Mouse (Mus musculus) MEL (cell line): Measurements from ENCODE around the gene Fam177a. TPM values are rescaled to one million over a fixed set of nuclear protein-coding genes. Genes with fewer than 3 reads are reported as not detected.
"Not testable (repeated sequence)": the region's sequence is repeated elsewhere in the genome, so short reads cannot be mapped to it uniquely, and the experiment has no call there.

ENCODE experiments used
- DNase-seq: peaks from one replicate; pipeline ENCODE4 v3.0.0; 2011; ENCODE audit warnings: low read depth, low spot score
- H3K27ac ChIP-seq: 2 replicates; pipeline ENCODE4 v1.5.1; 2012; ENCODE audit warnings: low read depth, mild to moderate bottlenecking, control low read depth, low read length, moderate library complexity; ENCODE audit not compliant: control insufficient read depth
- H3K27me3 ChIP-seq, 2 experiments: fragments of 150-350 bp in 1 of 2; sonication (generic) in 1 of 2; 2 replicates each; pipeline ENCODE4 v1.6.1; 2012; ENCODE audit warnings: low read length in 2 of 2, mild to moderate bottlenecking in 2 of 2, improper control_type of control experiment in 1 of 2, moderate library complexity in 1 of 2; ENCODE audit not compliant: insufficient read depth in 2 of 2, control insufficient read depth in 1 of 2
- H3K36me3 ChIP-seq, 2 experiments: 2 replicates each; pipeline ENCODE4 v1.6.1; 2012 to 2014; ENCODE audit warnings: low read length in 2 of 2, improper control_type of control experiment in 1 of 2, inconsistent platforms in 1 of 2, mild to moderate bottlenecking in 1 of 2; ENCODE audit not compliant: insufficient read depth in 2 of 2, control insufficient read depth in 1 of 2
- H3K4me1 ChIP-seq, 2 experiments: fragments of 150-350 bp in 1 of 2; sonication (generic) in 1 of 2; 2 replicates each; pipeline ENCODE4 v1.6.1; 2012; ENCODE audit warnings: low read length in 2 of 2, improper control_type of control experiment in 1 of 2, mild to moderate bottlenecking in 1 of 2; ENCODE audit not compliant: insufficient read depth in 2 of 2, control insufficient read depth in 1 of 2
- H3K4me3 ChIP-seq, 2 experiments: fragments of 150-350 bp in 1 of 2; sonication (generic) in 1 of 2; 2 replicates each; pipeline ENCODE4 v1.5.1; 2012; ENCODE audit warnings: low read depth in 2 of 2, low read length in 2 of 2, mild to moderate bottlenecking in 2 of 2, moderate library complexity in 2 of 2, control low read depth in 1 of 2, improper control_type of control experiment in 1 of 2; ENCODE audit not compliant: control insufficient read depth in 1 of 2, insufficient read depth in 1 of 2
- H3K79me2 ChIP-seq: 2 replicates; pipeline ENCODE4 v1.6.1; 2012; ENCODE audit warnings: mild to moderate bottlenecking, low read length, moderate library complexity; ENCODE audit not compliant: control insufficient read depth, poor library complexity, insufficient read depth
- H3K9ac ChIP-seq: 2 replicates; pipeline ENCODE4 v1.6.1; 2012; ENCODE audit warnings: low read depth, mild to moderate bottlenecking, control low read depth, low read length, moderate library complexity; ENCODE audit not compliant: control insufficient read depth, poor library complexity, severe bottlenecking
- H3K9me3 ChIP-seq: fragments of 150-350 bp; sonication (generic); replicated peaks from 2 replicates; pipeline ENCODE4 v1.6.1; 2012; ENCODE audit warnings: mild to moderate bottlenecking, low read length, improper control_type of control experiment, moderate library complexity; ENCODE audit not compliant: insufficient read depth
- CTCF ChIP-seq, 3 experiments: IDR thresholded peaks in 2 of 3; conservative IDR thresholded peaks in 1 of 3; 2 replicates each; pipeline ENCODE4 v1.5.1; 2011 to 2012; ENCODE audit warnings: low read length in 3 of 3, low read depth in 2 of 3, mild to moderate bottlenecking in 2 of 3, improper control_type of control experiment in 1 of 3, inconsistent platforms in 1 of 3, mixed read lengths in 1 of 3, moderate library complexity in 1 of 3; ENCODE audit not compliant: control insufficient read depth in 1 of 3, insufficient read depth in 1 of 3, poor library complexity in 1 of 3, severe bottlenecking in 1 of 3
- E2F4 ChIP-seq: IDR thresholded peaks from 2 replicates; pipeline ENCODE4 v1.6.1; 2011; ENCODE audit warnings: low read depth, low read length, improper control_type of control experiment, borderline replicate concordance
- MXI1 ChIP-seq: IDR thresholded peaks from 2 replicates; pipeline ENCODE4 v1.6.1; 2011; ENCODE audit warnings: mild to moderate bottlenecking, low read depth, low read length, improper control_type of control experiment
- MYC ChIP-seq: IDR thresholded peaks from 2 replicates; pipeline ENCODE4 v1.6.1; 2011; ENCODE audit warnings: low read depth, mild to moderate bottlenecking, low read length, improper control_type of control experiment, moderate library complexity
- NRF1 ChIP-seq: IDR thresholded peaks from 2 replicates; pipeline ENCODE4 v1.6.1; 2014; ENCODE audit warnings: low read depth, mild to moderate bottlenecking, inconsistent platforms, low read length, improper control_type of control experiment, moderate library complexity; ENCODE audit not compliant: poor library complexity, insufficient read depth, severe bottlenecking
- POLR2AphosphoS2 ChIP-seq: IDR thresholded peaks from 2 replicates; pipeline ENCODE4 v1.6.1; 2011; ENCODE audit warnings: low read length, improper control_type of control experiment
- RAD21 ChIP-seq: IDR thresholded peaks from 2 replicates; pipeline ENCODE4 v1.6.1; 2011; ENCODE audit warnings: mild to moderate bottlenecking, low read depth, low read length, improper control_type of control experiment
- SMC3 ChIP-seq: IDR thresholded peaks from 2 replicates; pipeline ENCODE4 v1.6.1; 2011; ENCODE audit warnings: low read depth, low read length, improper control_type of control experiment
- ZC3H11A ChIP-seq: IDR thresholded peaks from 2 replicates; pipeline ENCODE4 v1.6.1; 2012; ENCODE audit warnings: low read depth, mild to moderate bottlenecking, inconsistent platforms, low read length, improper control_type of control experiment
- polyA plus RNA-seq, 2 experiments: library from polyadenylated mRNA; stranded (reverse) in 1 of 2; unstranded in 1 of 2; fragments of >175 nt in 1 of 2; fragments of >200 nt in 1 of 2; gene quantifications; 2 replicates each; pipeline versions ENCODE4 v1.2.1 to v1.2.4; 2012; ENCODE audit warnings: low replicate concordance in 2 of 2, low read depth in 1 of 2; ENCODE audit not compliant: insufficient read length in 2 of 2, insufficient read depth in 1 of 2, missing spikeins in 1 of 2
- total RNA-seq: library from RNA; depleted of rRNA; stranded (reverse); fragments of 300-350 nt; gene quantifications from 2 replicates; pipeline ENCODE4 v1.2.3, GENCODE M21; 2012; rRNA removed

Fam177a gene
- 6.0 and 6.4 TPM in 2 replicates for total RNA-seq
- polyA plus RNA-seq, result not detected

GRCm38 (mm10) chr12:55124242-55124641, at the start of gene Fam177a:
Fam177a (plus strand) TSS chr12:55124469.
- not testable (repeated sequence) for H3K4me3 ChIP-seq, H3K79me2 ChIP-seq, DNase-seq, H3K9me3 ChIP-seq, H3K9ac ChIP-seq, H3K27ac ChIP-seq, H3K4me1 ChIP-seq, H3K27me3 ChIP-seq, H3K36me3 ChIP-seq

GRCm38 (mm10) chr12:55075296-55075695, 49.0 kb upstream of the Fam177a start:
- H3K79me2 ChIP-seq, result peaks cover 28% of the 10 kb centered on the region
- peaks cover 8 to 15% of the 10 kb centered on the region in 2 experiments for H3K4me1 ChIP-seq
- H3K9me3 ChIP-seq, result no peaks in the 10 kb centered on the region
- DNase-seq, result no peak
- H3K9ac ChIP-seq, result no peak overlapping the region
- TF ChIP-seq NRF1 (no peak), MXI1 (no peak), POLR2AphosphoS2 (no peak), ZC3H11A (0 out of 2 replicates have a peak, but pooled peaks have one; percentile 10), MYC (0 out of 2 replicates have a peak, but pooled peaks have one; percentile 9), SMC3 (peak; percentile 33; the same call in 1 of the 2 replicates), E2F4 (no peak)
- no peak overlapping the region for H3K27ac ChIP-seq
- H3K36me3 ChIP-seq, result peaks cover 0 to 20% of the 10 kb centered on the region in 2 experiments; a peak in 3 of 4 replicates
- no peak overlapping the region for H3K4me3 ChIP-seq
- no peaks in the 10 kb centered on the region for H3K27me3 ChIP-seq

GRCm38 (mm10) chr12:55078706-55079105, 45.6 kb upstream of the Fam177a start:
- DNase-seq, result peak; percentile 54
- H3K4me3 ChIP-seq, result peak overlapping the region in 1 of 2 experiments; percentile 93; a peak in 1 of 4 replicates
- H3K9ac ChIP-seq, result peak overlapping the region; percentile 40; the same call in 1 of the 2 replicates

More at GRCm38 (mm10) chr12:55078706-55079105, 45.6 kb upstream of the Fam177a start:
- peaks cover 3 to 12% of the 10 kb centered on the region in 2 experiments; a peak in 3 of 4 replicates for H3K4me1 ChIP-seq
- not testable (repeated sequence) for H3K27me3 ChIP-seq, H3K27ac ChIP-seq, H3K9me3 ChIP-seq
- peaks cover 0 to 15% of the 10 kb centered on the region in 2 experiments; a peak in 3 of 4 replicates for H3K36me3 ChIP-seq
- peak; percentile 70 for TF ChIP-seq SMC3
- peak; percentile 52; the same call in 1 of the 2 replicates for TF ChIP-seq ZC3H11A
- TF ChIP-seq CTCF (IDR thresholded peaks at IDR 0.05 in 2 of 3, conservative IDR thresholded peaks at IDR 0.05 in 1 of 3; ENCODE audit: control insufficient read depth in 1 of 3, insufficient read depth in 1 of 3, low read depth in 2 of 3, low read length in 3 of 3, poor library complexity in 1 of 3, severe bottlenecking in 1 of 3), result peak in 2 of 3 experiments; percentile 17 to 51; a peak in 4 of 6 replicates
- peak; percentile 50; the same call in 1 of the 2 replicates for TF ChIP-seq RAD21
- peaks cover 30% of the 10 kb centered on the region for H3K79me2 ChIP-seq
